Mouse (Mus musculus) olfactory bulb, adult 2 months (tissue): ENCODE results near the gene Prpf39. TPM values are rescaled to one million over a fixed set of nuclear protein-coding genes. Genes with fewer than 3 reads are reported as not detected.

Source experiments
- H3K27ac ChIP-seq: fragments of 200-500 bp; 2 replicates; pipeline ENCODE4 v1.5.1; 2012; ENCODE audit warnings: low read depth, low read length; ENCODE audit not compliant: insufficient read depth
- H3K4me1 ChIP-seq: fragments of 200-500 bp; 2 replicates; pipeline ENCODE4 v1.6.1; 2012; ENCODE audit warnings: low read length; ENCODE audit not compliant: control insufficient read depth, insufficient read depth
- H3K4me3 ChIP-seq: fragments of 200-500 bp; 2 replicates; pipeline ENCODE4 v1.5.1; 2012; ENCODE audit warnings: mild to moderate bottlenecking, low read depth, low read length, moderate library complexity; ENCODE audit not compliant: insufficient read depth
- CTCF ChIP-seq: fragments of 200-500 bp; IDR thresholded peaks from 2 replicates; pipeline ENCODE4 v1.5.1; 2012; ENCODE audit warnings: low read depth, mild to moderate bottlenecking, low read length, moderate library complexity; ENCODE audit not compliant: insufficient read depth
- POLR2A ChIP-seq: fragments of 200-500 bp; IDR thresholded peaks from 2 replicates; pipeline ENCODE4 v1.6.1; 2012; ENCODE audit warnings: mild to moderate bottlenecking, low read depth, low read length, moderate library complexity; ENCODE audit not compliant: insufficient read depth
- WGBS: fragments of 180-500 bp; shearing (Covaris S2); methylation state at CpG from one replicate; pipeline ENCODE4 v1.1.7; 2018; 5-methylcytosine and 5-hydroxymethylcytosine counted together
- polyA plus RNA-seq: library from polyadenylated mRNA; stranded (reverse); fragments of >200 nt; gene quantifications from 2 replicates; pipeline ENCODE4 v1.2.4, GENCODE M21; 2012; ENCODE audit warnings: low replicate concordance; ENCODE audit not compliant: missing spikeins, insufficient read depth, insufficient read length

Prpf39 gene
- polyA plus RNA-seq, 1 experiment = not detected

DNA sequence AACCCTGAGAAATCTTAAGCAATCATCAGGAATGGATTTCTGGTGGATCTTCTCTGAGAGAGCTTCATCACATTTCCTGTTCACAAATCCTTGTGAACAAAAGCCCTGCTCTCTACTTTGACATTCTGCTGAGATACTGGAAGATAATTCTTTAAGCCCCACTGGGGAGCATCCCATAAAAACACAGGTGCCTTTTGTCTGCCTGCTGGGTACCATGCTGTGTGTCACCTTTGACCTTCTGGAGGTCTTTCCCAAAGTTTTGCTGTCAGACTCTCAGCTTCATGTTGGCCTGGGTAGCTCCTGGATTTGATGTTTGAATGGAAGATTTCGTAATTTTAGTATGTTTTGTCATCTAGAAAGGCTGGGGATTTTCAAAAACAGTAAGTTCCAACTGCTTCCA lies 72.6 kb downstream of the Prpf39 start:
- Histone ChIP-seq H3K27ac (no peak overlapping the region), H3K4me1 (no peaks in the 10 kb centered on the region), H3K4me3 (no peak overlapping the region)
- TF ChIP-seq CTCF = no peak
- no peak for TF ChIP-seq POLR2A
- 88% methylated on average over 1 of the region's 1 CpGs for WGBS

DNA sequence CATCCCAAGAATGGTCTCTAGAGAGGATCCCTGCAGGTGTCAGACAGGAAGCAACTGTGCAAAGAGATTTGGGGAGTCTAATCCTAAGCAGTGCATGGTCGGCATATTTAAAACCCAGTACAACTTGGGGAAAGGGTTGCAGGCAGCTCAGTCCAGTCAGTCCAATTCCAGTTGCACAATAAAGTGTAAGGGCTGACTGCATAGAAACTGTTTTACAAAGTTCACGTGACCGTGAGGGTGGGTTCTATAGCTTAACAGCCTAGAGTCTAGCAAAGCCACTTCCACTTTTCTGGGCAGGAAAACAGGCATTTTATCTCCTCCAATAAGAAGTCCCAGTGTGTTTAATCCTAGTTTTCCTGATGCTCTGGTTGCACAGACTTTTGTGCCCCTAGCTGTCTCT lies 75.4 kb downstream of the Prpf39 start:
- Histone ChIP-seq H3K27ac (no peak overlapping the region), H3K4me3 (no peak overlapping the region), H3K4me1 (no peaks in the 10 kb centered on the region)
- TF ChIP-seq POLR2A = no peak
- TF ChIP-seq CTCF = no peak
- whole genome bisulfite sequencing = 90% methylated on average over 3 of the region's 3 CpGs

DNA sequence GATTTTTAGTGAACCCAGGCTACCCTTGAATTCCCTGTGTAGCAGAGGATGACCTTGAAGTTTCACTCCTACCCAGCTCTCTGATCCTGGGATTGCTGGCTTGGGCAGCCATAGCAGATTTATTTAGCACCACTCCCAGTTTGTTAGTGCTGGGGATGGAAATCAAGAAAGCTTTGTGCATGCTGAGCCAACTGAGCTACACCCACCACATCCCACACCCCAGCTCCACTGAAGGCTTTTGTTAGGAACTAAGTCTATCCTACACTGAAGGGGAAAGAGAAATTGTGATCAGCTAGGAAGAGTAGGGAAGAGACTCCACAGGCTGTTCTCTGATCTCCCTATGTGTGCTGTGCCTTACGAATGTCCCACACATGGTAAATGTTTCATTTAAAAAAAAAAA lies 76.7 kb downstream of the Prpf39 start:
- H3K27ac ChIP-seq = no peak overlapping the region
- H3K4me3 ChIP-seq = no peak overlapping the region
- TF ChIP-seq POLR2A = no peak
- no peak for TF ChIP-seq CTCF
- WGBS = 84% methylated on average over 1 of the region's 1 CpGs
- H3K4me1 ChIP-seq = no peaks in the 10 kb centered on the region

Other genes with a start within 250 kb of the Prpf39 start
- not detected in 2 replicates for gene Gm527, start 118.4 kb upstream of the Prpf39 start, polyA plus RNA-seq
- not detected in 2 replicates for gene Klhl28, start 70.8 kb upstream of the Prpf39 start, polyA plus RNA-seq
- 114 TPM in 1 of 2 replicates, not detected in the other for gene Togaram1, start 70.5 kb upstream of the Prpf39 start, polyA plus RNA-seq
- 832 TPM in 1 of 2 replicates, not detected in the other for gene Fkbp3, start 37.7 kb downstream of the Prpf39 start, polyA plus RNA-seq
- gene Fancm, start 39.3 kb downstream of the Prpf39 start, polyA plus RNA-seq = not detected in 2 replicates
- gene Mis18bp1, start 136.3 kb downstream of the Prpf39 start, polyA plus RNA-seq = not detected in 2 replicates
- not detected in 2 replicates for gene Wdr20rt, start 189.2 kb downstream of the Prpf39 start, polyA plus RNA-seq